Mouse (Mus musculus) adipocyte (in vitro differentiated cells): Measurements from ENCODE around the gene Elf3.
"Not testable (repeated sequence)": the region's sequence is repeated elsewhere in the genome, so short reads cannot be mapped to it uniquely, and the experiment has no call there.

ENCODE experiments used
- DNase-seq: peaks from one replicate; pipeline ENCODE4 v3.0.0-alpha.2; 2016; ENCODE audit warnings: low spot score

Gene Elf3

DNA sequence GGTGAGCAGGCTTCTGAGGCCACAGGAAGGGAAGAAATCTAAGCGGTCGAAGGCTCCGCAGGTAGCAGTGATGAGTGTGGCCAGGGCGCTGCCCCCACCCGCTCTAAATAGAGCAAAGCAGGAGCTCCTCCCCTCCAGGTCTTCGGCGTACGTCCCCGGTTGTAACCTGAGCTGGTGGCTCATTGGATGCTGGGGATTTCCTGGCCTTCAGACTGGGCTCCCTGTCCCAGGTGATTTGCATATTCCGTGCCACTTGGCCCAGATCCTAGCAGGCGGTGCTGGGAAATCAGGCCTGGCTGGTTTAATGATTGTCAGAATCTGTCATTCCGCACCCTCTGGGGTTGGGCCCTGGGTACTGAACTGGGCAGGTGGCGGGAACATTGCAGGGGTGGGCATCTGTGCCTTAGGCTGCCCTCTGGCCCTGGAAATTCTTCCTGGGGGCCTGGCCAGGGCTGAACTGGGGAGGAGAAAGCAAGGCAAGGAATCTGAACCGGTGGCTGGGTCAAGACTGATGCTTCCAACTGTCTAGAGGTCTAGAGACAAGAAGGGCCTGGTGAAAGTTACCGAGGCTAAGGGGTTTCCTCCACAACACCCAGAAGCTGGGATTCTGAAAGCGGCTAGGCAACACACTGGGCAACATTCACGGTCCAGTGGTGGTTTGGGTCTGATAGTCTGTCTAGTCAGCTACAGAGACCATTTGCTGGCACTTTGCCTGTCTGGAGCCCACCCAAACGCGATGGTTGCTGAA is at the start of gene Elf3:
Elf3 (minus strand) TSS at position 189 of the 748 bp plus-strand sequence.
- DNase-seq, result no peak

DNA sequence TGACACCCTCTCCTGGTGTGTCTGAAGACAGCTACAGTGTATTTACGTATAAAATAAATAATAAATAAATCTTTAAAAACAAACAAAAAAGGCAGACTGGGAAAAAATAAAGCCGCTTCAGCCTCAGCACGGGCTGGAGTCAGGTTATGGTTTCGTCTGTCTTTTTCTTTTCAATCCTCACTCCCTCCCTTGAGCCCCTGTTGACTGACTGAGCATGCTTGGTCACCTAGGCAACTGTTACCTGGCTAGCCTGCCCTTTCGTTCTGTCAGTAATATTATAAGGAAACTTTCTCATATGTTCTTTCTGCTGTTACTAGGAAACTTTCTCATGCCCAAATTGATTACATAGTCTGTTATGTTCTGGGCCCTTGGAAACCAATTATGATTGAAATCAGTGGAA is 32.5 kb upstream of the Elf3 start:
- DNase-seq, result no peak

DNA sequence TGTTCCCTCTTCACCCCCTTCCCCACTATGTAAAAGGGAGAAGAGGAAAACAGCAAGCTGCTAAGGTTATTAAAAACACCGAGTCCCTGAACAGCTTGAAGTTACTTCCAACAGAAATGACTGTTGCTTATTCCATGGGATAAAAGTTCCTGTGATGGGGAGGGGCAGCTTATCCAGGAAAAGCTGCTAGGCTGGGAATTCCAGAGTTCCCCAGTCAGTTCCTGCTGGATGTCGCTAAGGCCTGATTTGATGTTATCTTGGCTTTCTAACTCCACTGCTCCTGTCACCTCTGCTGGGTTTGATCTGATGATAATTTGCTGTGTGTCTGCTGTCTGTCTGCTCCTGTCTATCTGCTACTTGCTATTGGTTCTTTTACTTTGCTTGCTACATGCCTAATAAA is 27.9 kb upstream of the Elf3 start:
- DNase-seq, result no peak

DNA sequence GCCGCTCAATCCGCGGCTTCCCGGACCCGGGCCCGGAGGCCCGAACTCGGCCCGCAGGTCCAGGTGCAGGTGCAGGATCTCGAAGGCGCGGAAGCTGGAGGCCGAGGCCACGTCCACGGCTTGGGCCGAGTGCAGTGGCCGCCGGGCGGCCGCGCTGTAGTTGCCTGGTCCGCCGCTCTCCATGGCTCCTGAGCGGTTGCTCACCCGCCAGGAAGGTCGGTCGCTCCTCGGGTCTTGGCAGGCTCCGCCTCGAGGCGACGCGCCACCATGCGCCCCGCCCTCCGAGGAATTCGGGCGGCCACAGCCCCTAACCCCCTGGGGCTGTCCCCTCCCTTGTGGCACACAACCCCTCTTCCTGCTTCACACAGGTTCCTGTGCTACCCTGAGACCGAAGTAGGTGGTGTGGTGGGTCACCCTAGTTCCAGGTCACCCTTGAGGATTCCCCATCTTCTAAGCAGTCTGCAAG is 25.5 kb upstream of the Elf3 start, which contains the start of gene Rnpep:
Rnpep (minus strand) TSS at position 259 of the 466 bp plus-strand sequence.
- peak; percentile 70 for DNase-seq

DNA sequence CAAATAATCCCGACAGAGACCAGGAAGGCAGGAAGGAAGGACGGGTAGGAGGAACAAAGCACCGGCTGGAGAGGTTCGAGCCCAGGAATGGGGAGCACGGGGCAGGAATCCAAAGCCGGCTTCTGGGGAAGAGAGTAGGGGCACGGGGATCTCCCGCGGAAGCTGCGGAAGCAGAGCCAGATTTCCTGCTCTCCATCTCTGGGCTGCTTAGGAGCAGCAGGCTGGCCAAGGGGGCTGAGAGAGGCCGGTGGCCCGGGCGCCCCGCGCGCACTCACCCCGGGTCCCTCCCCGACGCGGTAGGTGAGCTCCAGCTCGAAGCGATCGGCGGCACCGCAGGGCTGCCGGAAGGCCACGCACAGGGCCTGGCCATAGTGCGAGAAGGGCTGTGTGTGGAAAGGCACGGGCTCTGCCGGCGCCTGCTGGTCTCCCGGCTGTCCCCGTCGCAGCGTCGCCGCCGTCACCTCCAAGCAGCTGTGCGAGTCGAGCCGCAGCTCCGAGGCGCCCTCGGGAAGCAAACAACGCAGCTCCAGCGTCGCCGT is 25.0 kb upstream of the Elf3 start:
- DNase-seq, result peak; percentile 47

DNA sequence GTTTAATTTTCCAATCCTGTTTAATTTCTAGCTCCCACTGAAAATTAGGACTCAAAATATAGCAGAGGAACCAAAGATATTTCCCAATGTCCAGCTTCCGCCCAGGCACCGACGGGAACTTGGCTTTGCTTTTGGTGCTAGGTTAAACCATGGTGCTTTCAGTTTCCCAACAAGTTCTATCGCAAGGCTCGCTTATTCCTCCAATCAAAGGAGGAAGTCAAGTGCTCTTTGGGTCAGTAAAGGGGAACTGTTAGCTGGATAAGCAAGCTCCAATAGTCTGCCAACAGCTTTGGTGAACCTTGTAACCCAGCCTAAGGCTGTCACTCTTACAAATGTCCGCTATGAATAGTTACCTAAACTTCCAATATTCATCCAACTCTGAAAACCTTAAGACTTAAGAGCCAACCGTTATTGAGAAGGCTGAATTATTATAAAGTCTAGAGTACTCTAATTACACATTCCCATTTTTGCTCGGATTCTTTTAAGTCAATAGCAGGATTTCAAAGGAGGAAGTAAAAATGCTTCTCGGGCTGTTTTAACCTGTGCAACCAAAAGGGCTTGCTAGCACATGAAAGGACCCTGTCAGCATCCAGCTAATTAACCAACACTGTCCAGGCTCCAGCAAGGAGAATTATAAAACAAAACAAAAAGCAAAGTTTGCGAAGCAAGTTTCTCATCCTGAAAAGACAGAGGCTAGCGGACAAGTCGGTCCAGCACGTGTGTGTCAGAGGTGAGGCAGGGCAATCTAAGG is 24.3 kb upstream of the Elf3 start:
- DNase-seq, result peak; percentile 83

DNA sequence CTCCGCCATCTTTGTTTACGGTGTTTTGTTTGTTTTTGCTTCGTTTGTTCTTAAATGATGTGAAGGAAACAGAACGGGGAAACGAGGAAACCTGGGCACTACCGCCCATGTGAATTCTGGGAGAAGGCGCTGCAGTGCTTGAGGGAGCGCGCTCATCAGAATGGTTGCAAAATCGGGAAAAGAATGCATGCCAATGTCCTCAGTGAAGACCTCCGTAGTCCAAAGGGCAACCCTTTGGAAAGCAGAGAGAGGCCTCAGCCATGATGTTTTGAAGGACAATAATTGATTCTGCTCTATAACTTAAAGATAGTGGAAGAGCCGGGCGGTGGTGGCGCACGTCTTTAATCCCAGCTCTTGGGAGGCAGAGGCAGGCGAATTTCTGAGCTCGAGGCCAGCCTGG is 23.5 kb upstream of the Elf3 start:
- DNase-seq, result no peak

DNA sequence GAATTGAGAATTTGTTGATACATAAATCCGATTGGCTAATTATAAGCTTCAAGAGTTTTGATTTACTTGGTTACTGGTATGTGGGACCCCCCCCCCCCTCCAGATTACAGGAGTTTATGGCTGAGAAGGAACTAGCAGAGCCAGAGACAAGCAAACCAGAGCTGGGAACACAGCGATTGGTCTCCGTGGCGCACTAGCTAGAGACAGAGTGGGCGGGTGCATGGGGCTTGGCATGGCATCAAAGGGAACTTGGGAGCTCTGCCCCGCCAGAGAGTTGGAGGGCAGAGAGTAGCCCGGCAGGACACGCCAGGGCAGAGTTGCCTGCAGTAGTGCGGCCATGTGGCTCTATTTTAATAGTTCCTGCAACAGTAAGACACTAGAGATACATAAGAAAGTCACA is 22.3 kb upstream of the Elf3 start:
- peak; percentile 40 for DNase-seq

DNA sequence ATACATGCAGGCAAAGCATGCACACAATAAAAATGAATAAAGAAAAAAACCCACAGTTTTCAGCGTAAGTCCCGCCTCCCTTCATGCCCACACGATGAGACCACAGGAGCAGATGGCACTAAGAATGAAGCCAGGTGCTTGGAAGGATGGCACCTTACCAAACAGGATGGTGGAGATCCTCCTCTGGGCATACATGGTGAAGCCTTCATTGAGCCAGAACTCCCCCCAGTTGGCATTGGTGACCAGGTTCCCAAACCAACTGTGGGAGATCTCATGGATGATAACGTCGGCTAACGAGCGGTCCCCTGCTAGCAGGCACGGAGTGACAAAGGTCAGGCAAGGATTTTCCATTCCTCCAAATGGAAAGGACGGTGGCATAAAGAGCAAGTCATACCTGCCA is 13.0 kb upstream of the Elf3 start:
- no peak for DNase-seq

DNA sequence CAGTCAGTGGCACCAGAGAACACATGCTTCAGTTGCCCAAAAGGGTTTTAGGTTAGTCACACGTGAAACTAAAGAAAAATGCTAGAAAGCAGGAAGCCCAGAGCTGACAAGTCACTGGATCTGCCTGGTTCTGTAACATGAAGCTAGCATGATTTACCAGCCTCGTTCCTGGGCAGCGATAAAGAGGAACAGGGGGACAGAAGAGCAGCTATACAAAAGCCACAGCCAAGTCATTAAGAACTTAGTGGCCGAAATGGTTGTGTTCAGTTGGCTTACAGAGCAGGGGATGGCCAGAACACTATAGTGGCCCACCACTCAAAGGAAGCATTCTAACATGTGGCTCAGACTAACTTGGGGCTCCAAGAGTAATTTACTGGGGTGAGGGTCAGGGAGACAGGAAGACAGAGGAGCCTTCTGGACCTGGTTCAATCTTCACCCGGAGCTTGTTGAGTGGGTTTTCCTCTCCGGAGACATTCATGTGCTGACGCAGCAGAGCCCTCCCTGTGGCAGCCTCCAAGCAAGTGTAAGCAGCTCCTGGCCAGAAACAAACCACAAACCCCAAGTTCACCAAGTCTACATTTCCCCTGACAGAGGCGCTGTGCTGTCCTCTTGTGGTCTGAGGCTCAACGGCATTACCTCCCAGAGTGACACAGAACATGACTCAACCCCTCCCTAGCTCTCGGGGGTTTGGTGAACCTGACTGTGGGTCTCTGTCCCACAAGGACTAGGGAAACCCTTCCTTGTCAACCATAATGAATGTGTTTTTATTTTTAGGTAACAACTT is 9.5 kb upstream of the Elf3 start:
- DNase-seq, result no peak

DNA sequence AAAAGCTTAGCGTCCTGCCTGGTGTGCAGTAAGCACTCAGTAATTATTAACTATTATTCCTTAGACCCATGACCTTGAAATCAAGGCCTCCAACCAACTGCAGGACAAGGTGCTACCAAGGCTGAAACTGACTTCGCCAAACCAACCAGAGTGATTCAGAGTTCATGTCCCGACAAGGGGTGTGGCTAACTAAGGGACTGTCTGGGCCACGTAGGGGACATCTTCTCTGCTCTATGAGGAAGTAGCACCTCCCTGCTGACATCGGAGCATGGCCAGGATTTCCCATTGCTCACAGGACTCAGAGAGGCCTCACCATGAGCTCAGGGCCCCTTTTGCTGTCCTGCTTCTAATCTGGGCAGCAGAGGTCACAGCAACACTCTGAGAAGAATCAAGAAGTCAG is 7.5 kb upstream of the Elf3 start:
- DNase-seq, result no peak

DNA sequence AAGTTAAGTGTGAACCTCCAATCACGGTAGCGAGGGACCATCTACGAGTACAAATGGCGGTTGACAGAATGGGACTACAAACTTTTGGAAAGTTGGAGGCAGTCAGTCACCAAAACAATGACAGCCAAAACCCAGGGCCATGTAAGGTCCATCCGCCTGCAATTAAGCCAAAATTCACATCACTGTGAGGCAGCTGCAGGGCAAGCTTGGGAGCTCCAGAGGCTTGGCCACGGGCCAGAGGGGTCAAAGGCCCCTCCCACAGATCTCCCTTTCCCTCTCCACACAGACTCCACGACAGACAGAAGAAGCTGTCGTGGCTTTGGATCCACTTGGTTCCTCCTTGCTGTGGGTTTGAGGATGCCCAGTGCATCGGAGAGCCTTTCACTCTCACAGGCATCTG is 4.9 kb upstream of the Elf3 start:
- DNase-seq, result peak; percentile 24

DNA sequence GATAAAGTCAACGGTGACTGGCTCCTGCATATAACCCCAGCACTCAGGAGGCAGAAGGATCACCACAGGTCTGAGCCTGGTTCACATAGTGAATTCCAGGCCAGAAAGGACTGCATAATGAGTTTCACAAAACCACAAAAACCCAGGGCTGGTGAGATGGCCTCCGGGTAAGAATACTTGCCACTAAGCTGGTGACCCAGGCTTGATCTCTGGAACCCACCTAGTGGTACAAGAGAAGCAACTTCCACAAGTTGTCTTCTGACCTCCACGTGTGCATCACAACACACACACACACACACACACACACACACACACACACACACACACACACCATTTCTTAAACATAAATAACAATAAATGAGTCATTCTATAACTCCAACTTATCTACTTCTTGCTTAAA is 4.0 kb upstream of the Elf3 start:
- no peak for DNase-seq

DNA sequence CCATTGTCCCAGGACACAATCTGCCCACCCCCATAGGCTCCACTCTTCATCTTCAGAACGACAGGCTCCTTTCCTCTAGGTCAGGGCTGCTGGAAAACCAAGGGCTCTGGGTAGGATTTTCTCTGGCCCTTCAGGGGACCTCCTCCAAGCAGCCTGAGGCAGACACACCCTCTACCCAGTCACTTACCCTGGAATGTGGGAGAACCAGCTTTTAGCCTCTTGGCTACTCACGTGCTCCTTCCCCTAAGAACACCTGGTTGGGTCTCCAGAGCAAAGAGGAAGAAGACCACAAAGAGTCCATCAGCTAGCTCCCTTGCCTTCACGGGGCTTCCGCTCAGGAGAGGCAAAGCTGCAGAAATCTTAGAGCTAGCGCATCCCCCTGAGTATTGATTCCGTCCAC is 2.6 kb upstream of the Elf3 start:
- DNase-seq, result no peak

DNA sequence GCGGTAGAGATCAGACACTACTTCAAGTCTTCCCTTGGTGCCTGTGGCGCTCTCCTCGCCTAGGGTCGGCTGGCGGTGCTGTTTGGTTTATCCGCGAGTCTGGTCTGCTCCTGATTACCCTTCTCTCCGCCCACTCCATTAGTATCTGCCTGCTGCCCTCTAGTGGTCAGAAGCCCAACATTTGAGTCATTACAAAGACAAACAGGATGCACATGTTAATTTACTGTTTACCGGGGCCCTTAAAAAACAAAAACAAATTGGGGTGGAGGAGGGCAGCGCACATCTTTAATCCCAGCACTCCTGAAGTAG is 714 bp upstream of the Elf3 start:
- peak; percentile 92 for DNase-seq

DNA sequence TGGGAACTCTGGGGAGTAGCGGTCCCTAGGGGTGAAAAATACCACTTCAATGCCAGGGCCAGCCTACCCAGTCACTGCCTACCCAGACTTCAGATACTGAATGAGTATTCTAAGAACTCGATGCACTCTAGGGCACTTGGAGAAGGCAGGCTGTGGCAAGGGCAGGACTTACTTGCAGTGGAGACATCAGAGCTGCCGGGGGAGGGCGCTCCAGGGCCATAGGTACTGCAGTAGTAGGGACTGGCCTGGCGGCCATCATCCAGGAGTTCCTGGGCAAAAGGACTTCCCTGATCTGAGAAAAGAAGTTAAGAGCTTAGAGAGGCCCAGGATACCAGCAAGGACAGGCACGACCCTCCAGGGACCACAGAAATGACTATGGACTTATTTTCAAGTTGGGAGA is 2.1 kb downstream of the Elf3 start:
- DNase-seq, result no peak

DNA sequence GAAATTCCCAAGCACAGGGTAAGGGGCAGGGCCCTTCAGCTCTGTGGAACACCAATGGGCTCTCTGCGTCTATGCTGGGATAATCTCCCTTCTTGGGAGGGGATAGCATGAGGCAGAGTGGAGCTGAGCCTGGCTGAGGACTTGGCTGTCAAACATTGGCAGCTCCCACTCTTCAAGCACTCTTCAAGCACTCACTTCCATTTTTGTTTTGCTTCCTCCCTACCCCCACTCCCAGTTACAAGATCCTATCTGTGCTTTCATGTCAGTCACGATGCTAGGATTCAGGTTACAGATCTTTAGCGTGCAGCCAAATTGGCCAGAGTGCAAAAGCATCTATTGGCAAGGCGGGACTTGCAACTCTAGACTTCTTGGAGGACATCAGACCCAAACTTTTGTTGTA is 5.5 kb downstream of the Elf3 start:
- no peak for DNase-seq

DNA sequence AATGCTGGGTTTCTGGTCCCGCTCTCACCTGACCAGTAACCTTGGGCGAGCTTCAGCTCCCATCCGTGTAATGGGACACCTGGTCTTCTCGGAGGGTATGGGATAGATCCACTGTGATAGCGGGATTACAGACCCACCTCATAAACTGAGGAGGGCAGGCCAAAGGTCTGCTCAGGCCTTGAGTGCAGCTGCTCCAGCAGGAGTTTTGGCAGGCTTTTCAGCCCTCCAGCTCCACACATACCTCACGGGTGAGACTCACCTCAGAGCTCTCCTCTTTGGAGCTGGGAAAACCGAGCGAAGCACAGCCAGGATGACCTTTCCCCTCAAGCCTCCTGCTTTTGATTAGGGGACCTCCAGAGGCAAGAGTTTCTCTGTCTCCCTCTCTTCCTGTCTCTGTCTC is 7.0 kb downstream of the Elf3 start:
- DNase-seq, result no peak

DNA sequence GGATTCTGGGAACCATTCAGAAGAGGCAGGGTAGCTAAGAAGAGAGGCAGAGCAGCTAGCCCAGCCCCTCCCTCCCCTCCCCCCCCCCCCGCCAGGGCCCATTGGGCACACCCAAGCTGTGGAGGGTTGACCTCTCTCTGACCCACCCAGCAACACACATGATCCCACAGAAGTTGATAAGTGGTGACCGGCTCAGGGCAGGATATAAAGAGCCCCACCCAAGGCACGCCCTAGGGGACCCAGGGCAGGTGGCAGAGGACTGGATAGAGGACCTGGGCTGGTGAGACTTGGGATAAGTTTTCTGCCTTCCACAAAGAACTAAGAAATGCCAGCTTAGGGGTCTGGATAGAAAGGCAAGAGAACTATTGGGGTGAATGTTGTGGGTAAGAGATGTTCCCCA is 7.7 kb downstream of the Elf3 start:
- DNase-seq, result no peak

DNA sequence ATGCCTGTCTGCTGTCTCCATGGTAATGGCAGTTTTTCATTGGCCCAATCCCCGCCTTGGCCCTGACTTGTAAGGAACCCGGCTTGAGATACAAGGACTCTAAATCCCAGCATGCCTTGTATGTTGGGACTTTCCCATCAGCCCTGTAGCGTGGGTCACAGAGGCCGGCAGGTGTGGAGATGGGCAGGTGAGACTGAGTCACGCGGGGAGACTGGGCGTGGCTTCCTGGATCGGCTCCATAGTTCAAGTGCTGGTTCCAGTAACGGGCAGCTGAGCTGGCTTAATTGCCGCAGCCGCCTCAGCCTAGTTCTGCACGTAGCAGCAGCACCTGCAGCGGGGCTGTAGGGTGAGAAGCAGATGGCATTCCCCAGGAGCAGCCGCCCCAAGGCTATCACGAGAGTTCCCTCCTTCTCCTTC is 9.9 kb downstream of the Elf3 start:
- DNase-seq, result no peak

DNA sequence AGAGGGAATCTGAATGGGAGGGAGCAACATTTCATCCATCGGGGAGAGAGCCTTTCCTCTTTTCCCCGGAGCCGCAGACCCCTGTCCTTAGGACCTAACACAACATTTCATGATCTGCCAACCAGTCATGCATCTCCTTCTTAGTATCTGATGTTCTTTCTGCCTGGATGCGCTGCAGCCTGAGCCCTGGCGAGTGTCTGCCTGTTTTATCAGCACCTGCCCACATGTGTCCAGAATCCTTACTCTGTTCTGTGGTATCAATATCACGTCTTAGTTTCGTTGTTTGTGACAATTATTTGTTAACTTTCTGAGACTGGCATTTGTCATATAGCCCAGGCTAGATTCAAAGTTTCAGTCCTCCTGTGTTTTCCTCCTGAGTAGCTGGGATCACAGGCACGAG is 14.4 kb downstream of the Elf3 start:
- DNase-seq, result no peak

DNA sequence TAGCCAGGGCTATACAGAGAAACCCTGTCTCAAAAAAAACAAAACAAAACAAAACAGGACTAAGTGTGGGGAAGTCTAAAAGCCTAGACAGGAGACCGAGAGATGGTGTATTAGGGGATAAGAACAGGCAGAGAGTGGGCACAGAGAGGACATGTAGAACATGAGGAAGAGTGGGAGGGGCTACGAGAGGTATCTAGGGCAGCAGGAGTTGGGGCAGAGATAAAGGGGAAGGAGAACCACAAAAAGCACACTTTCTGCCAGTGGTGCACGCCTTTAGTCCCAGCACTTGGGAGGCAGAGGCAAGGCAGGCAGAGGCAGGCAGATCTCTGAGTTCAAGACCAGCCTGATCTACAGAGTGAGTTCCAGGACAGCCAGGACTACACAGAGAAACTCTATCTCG is 18.2 kb downstream of the Elf3 start:
- DNase-seq, result not testable (repeated sequence)
